Mouse (Mus musculus) CH12.LX (cell line): Measurements from ENCODE around the gene Hspb3. TPM values are rescaled to one million over a fixed set of nuclear protein-coding genes. Genes with fewer than 3 reads are reported as not detected.

Experiments
- DNase-seq: peaks from one replicate; pipeline ENCODE4 v3.0.0-alpha.2; 2013; ENCODE audit errors: extremely low read depth
- H3K27ac ChIP-seq: 2 replicates; pipeline ENCODE4 v1.5.1; 2012; ENCODE audit warnings: low read depth, mild to moderate bottlenecking, control low read depth, moderate library complexity; ENCODE audit not compliant: insufficient read depth
- H3K27me3 ChIP-seq: replicated peaks from 2 replicates; pipeline ENCODE3; 2012; ENCODE audit warnings: inconsistent platforms
- H3K36me3 ChIP-seq, 2 experiments: replicated peaks in 1 of 2; 2 replicates each; pipeline versions ENCODE3 to v1.6.1; 2012; ENCODE audit warnings: inconsistent platforms in 1 of 2, low read length in 1 of 2, mild to moderate bottlenecking in 1 of 2, mixed read lengths in 1 of 2, moderate library complexity in 1 of 2; ENCODE audit not compliant: control insufficient read depth in 1 of 2, insufficient read depth in 1 of 2
- H3K4me1 ChIP-seq, 2 experiments: 2 replicates each; pipeline ENCODE4 v1.6.1; 2012; ENCODE audit warnings: inconsistent platforms in 1 of 2, moderate library complexity in 1 of 2; ENCODE audit not compliant: insufficient read depth in 2 of 2, control insufficient read depth in 1 of 2
- H3K4me2 ChIP-seq: 2 replicates; pipeline ENCODE4 v1.6.1; 2012; ENCODE audit warnings: low read depth, mild to moderate bottlenecking, control low read depth; ENCODE audit not compliant: poor library complexity, insufficient read depth, severe bottlenecking
- H3K4me3 ChIP-seq, 3 experiments: fragments of 150-350 bp in 1 of 3; sonication (generic) in 1 of 3; replicated peaks in 1 of 3; 2 replicates each; pipeline versions ENCODE3 to v1.5.1; 2011 to 2012; ENCODE audit warnings: low read depth in 2 of 3, low read length in 2 of 3, mild to moderate bottlenecking in 2 of 3, moderate library complexity in 2 of 3, control low read depth in 1 of 3, improper control_type of control experiment in 1 of 3, inconsistent platforms in 1 of 3, mixed read lengths in 1 of 3; ENCODE audit not compliant: poor library complexity in 1 of 3
- H3K79me2 ChIP-seq: replicated peaks from 2 replicates; pipeline ENCODE4 v1.6.1; 2012; ENCODE audit warnings: mild to moderate bottlenecking, moderate library complexity; ENCODE audit not compliant: control insufficient read depth, poor library complexity, insufficient read depth, severe bottlenecking; ENCODE audit errors: extremely low read depth
- H3K9ac ChIP-seq: 2 replicates; pipeline ENCODE4 v1.6.1; 2012; ENCODE audit warnings: low read depth, mild to moderate bottlenecking, control low read depth, moderate library complexity; ENCODE audit not compliant: insufficient read depth
- H3K9me3 ChIP-seq: replicated peaks from 2 replicates; pipeline ENCODE3; 2012; ENCODE audit warnings: low read length, inconsistent platforms, mixed read lengths
- BHLHE40 ChIP-seq: IDR thresholded peaks from 2 replicates; pipeline ENCODE4 v1.6.1; 2011; ENCODE audit warnings: mild to moderate bottlenecking, low read depth, low read length, improper control_type of control experiment
- CTCF ChIP-seq, 2 experiments: IDR thresholded peaks in 1 of 2; conservative IDR thresholded peaks in 1 of 2; 2 replicates each; pipeline ENCODE4 v1.5.1; 2011 to 2012; ENCODE audit warnings: low read depth in 2 of 2, low read length in 2 of 2, improper control_type of control experiment in 1 of 2, inconsistent platforms in 1 of 2, mild to moderate bottlenecking in 1 of 2, moderate library complexity in 1 of 2
- E2F4 ChIP-seq: IDR thresholded peaks from 2 replicates; pipeline ENCODE4 v1.6.1; 2011; ENCODE audit warnings: low read depth, low read length, improper control_type of control experiment; ENCODE audit not compliant: insufficient replicate concordance
- ELF1 ChIP-seq: IDR thresholded peaks from 2 replicates; pipeline ENCODE4 v1.6.1; 2014; ENCODE audit warnings: low read depth, mild to moderate bottlenecking, inconsistent platforms, low read length, improper control_type of control experiment
- EP300 ChIP-seq: IDR thresholded peaks from 2 replicates; pipeline ENCODE4 v1.6.1; 2011; ENCODE audit warnings: low read length, improper control_type of control experiment
- ETS1 ChIP-seq: conservative IDR thresholded peaks from 2 replicates; pipeline ENCODE4 v1.6.1; 2012; ENCODE audit warnings: low read depth, mild to moderate bottlenecking, inconsistent platforms, low read length, improper control_type of control experiment, moderate library complexity
- GABPA ChIP-seq: IDR thresholded peaks from 2 replicates; pipeline ENCODE4 v1.6.1; 2012; ENCODE audit warnings: low read depth, low read length, improper control_type of control experiment, inconsistent platforms; ENCODE audit not compliant: insufficient replicate concordance
- HCFC1 ChIP-seq: IDR thresholded peaks from 2 replicates; pipeline ENCODE4 v1.6.1; 2012; ENCODE audit warnings: low read depth, mild to moderate bottlenecking, inconsistent platforms, low read length, improper control_type of control experiment
- IRF4 ChIP-seq: IDR thresholded peaks from 2 replicates; pipeline ENCODE4 v1.6.1; 2014; ENCODE audit warnings: low read depth, mild to moderate bottlenecking, inconsistent platforms, low read length, improper control_type of control experiment
- JUN ChIP-seq: IDR thresholded peaks from 2 replicates; pipeline ENCODE4 v1.6.1; 2011; ENCODE audit warnings: low read depth, mild to moderate bottlenecking, low read length, improper control_type of control experiment, moderate library complexity; ENCODE audit not compliant: insufficient read depth
- JUND ChIP-seq: conservative IDR thresholded peaks from 2 replicates; pipeline ENCODE4 v1.6.1; 2011; ENCODE audit warnings: low read depth, low read length, improper control_type of control experiment
- KAT2A ChIP-seq: IDR thresholded peaks from 2 replicates; pipeline ENCODE4 v1.6.1; 2012; ENCODE audit warnings: low read length, improper control_type of control experiment, inconsistent platforms; ENCODE audit not compliant: insufficient replicate concordance
- MAFK ChIP-seq: IDR thresholded peaks from 2 replicates; pipeline ENCODE4 v1.6.1; 2011; ENCODE audit warnings: low read length, improper control_type of control experiment; ENCODE audit not compliant: insufficient replicate concordance
- MAX ChIP-seq: IDR thresholded peaks from 2 replicates; pipeline ENCODE4 v1.6.1; 2011; ENCODE audit warnings: low read length, improper control_type of control experiment
- MAZ ChIP-seq: IDR thresholded peaks from 2 replicates; pipeline ENCODE4 v1.6.1; 2012; ENCODE audit warnings: low read depth, mild to moderate bottlenecking, inconsistent platforms, low read length, improper control_type of control experiment, moderate library complexity
- MEF2A ChIP-seq: IDR thresholded peaks from 2 replicates; pipeline ENCODE4 v1.6.1; 2014; ENCODE audit warnings: low read depth, mild to moderate bottlenecking, inconsistent platforms, low read length, improper control_type of control experiment, borderline replicate concordance
- MXI1 ChIP-seq: IDR thresholded peaks from 2 replicates; pipeline ENCODE4 v1.6.1; 2011; ENCODE audit warnings: mild to moderate bottlenecking, low read depth, low read length, improper control_type of control experiment
- MYC ChIP-seq: IDR thresholded peaks from 2 replicates; pipeline ENCODE4 v1.6.1; 2011; ENCODE audit warnings: low read depth, mild to moderate bottlenecking, improper control_type of control experiment, low read length
- NELFE ChIP-seq: IDR thresholded peaks from 2 replicates; pipeline ENCODE4 v1.6.1; 2011; ENCODE audit warnings: low read depth, low read length, improper control_type of control experiment
- NRF1 ChIP-seq: IDR thresholded peaks from 2 replicates; pipeline ENCODE4 v1.6.1; 2014; ENCODE audit warnings: low read depth, mild to moderate bottlenecking, inconsistent platforms, low read length, improper control_type of control experiment, moderate library complexity
- PAX5 ChIP-seq: IDR thresholded peaks from 2 replicates; pipeline ENCODE4 v1.6.1; 2012; ENCODE audit warnings: low read length, inconsistent platforms, mixed read lengths
- POLR2A ChIP-seq: IDR thresholded peaks from 2 replicates; pipeline ENCODE4 v1.6.1; 2011; ENCODE audit warnings: low read depth, mild to moderate bottlenecking, improper control_type of control experiment, low read length
- POLR2AphosphoS2 ChIP-seq: IDR thresholded peaks from 2 replicates; pipeline ENCODE4 v1.6.1; 2011; ENCODE audit warnings: low read depth, low read length, improper control_type of control experiment
- RAD21 ChIP-seq: IDR thresholded peaks from 2 replicates; pipeline ENCODE4 v1.6.1; 2011; ENCODE audit warnings: low read depth, mild to moderate bottlenecking, low read length, improper control_type of control experiment, moderate library complexity
- SIN3A ChIP-seq: IDR thresholded peaks from 2 replicates; pipeline ENCODE4 v1.6.1; 2012; ENCODE audit warnings: low read length, improper control_type of control experiment, inconsistent platforms
- SMC3 ChIP-seq: IDR thresholded peaks from 2 replicates; pipeline ENCODE4 v1.6.1; 2011; ENCODE audit warnings: low read depth, low read length, improper control_type of control experiment
- TCF12 ChIP-seq: IDR thresholded peaks from 2 replicates; pipeline ENCODE4 v1.6.1; 2014; ENCODE audit warnings: low read depth, mild to moderate bottlenecking, inconsistent platforms, low read length, improper control_type of control experiment
- UBTF ChIP-seq: IDR thresholded peaks from 2 replicates; pipeline ENCODE4 v1.6.1; 2012; ENCODE audit warnings: low read depth, mild to moderate bottlenecking, inconsistent platforms, low read length, improper control_type of control experiment, moderate library complexity
- USF1 ChIP-seq: IDR thresholded peaks from 2 replicates; pipeline ENCODE4 v1.6.1; 2014; ENCODE audit warnings: low read depth, mild to moderate bottlenecking, inconsistent platforms, low read length, improper control_type of control experiment
- USF2 ChIP-seq: conservative IDR thresholded peaks from 2 replicates; pipeline ENCODE4 v1.6.1; 2011; ENCODE audit warnings: low read depth, low read length, improper control_type of control experiment
- ZC3H11A ChIP-seq: IDR thresholded peaks from 2 replicates; pipeline ENCODE4 v1.6.1; 2012; ENCODE audit warnings: low read depth, mild to moderate bottlenecking, inconsistent platforms, low read length, improper control_type of control experiment
- ZMIZ1 ChIP-seq: IDR thresholded peaks from 2 replicates; pipeline ENCODE4 v1.6.1; 2012; ENCODE audit warnings: low read depth, mild to moderate bottlenecking, inconsistent platforms, low read length, improper control_type of control experiment
- ZNF384 ChIP-seq: IDR thresholded peaks from 2 replicates; pipeline ENCODE4 v1.6.1; 2012; ENCODE audit warnings: low read depth, low read length, improper control_type of control experiment, inconsistent platforms
- dilution Hi-C: fragments of 300-500 bp; cut with MboI; formaldehyde crosslinking; loops from 2 replicates; pipeline ENCODE4 v1.14.3; 2020; ENCODE audit warnings: low sequenced_read_pairs; ENCODE audit not compliant: extremely low pct_unique_long_range_greater_than_20kb, extremely low pct_ligation_motif_present
- in situ Hi-C: fragments of 300-500 bp; cut with MboI; formaldehyde crosslinking; loops from 3 replicates; pipeline ENCODE4 v1.14.3; 2019; ENCODE audit warnings: low sequenced_read_pairs, low pct_ligation_motif_present, low pct_unique_long_range_greater_than_20kb, mixed read lengths
- polyA plus RNA-seq: library from polyadenylated mRNA; unstranded; fragments of >175 nt; gene quantifications from 2 replicates; pipeline ENCODE4 v1.2.1, GENCODE M21; 2012; ENCODE audit warnings: low read depth; ENCODE audit not compliant: insufficient read length
- total RNA-seq, 2 experiments: library from RNA; depleted of rRNA; stranded (reverse); fragments of 300-350 nt in 1 of 2; fragments of >200 nt in 1 of 2; gene quantifications; 2 replicates each; pipeline ENCODE4 v1.2.3; 2012 to 2014

The Hspb3 gene
- total and polyA plus RNA-seq, 3 experiments, result not detected

GRCm38 (mm10) chr13:113617891-113618823 lies 45.3 kb downstream of the Hspb3 start, which contains the start of gene Snx18:
TSS of gene Snx18 (minus strand) at chr13:113618564.
- Histone ChIP-seq H3K9ac (peak within 1 kb of the TSS; percentile 66; the same call in 1 of the 2 replicates), H3K4me3 (peak within 1 kb of the TSS; percentile 55 to 72 (median 57)), H3K27ac (no peak within 1 kb of the TSS), H3K4me2 (peak within 1 kb of the TSS; percentile 40), H3K27me3 (no peaks in the 10 kb centered on the region), H3K4me1 (peaks cover 11 to 36% of the 10 kb centered on the region in 2 experiments), H3K36me3 (peaks cover 0 to 13% of the 10 kb centered on the region in 2 experiments), H3K9me3 (peaks cover 10% of the 10 kb centered on the region), H3K79me2 (peaks cover 19% of the 10 kb centered on the region; the same call in 1 of the 2 replicates)
- peak; percentile 86 for TF ChIP-seq USF1
- TF ChIP-seq BHLHE40, result peak; percentile 94
- peak; percentile 93 for TF ChIP-seq ZC3H11A
- TF ChIP-seq MAFK, result no peak
- TF ChIP-seq PAX5, result no peak
- TF ChIP-seq USF2, result peak; percentile 45
- peak; percentile 89 for TF ChIP-seq MEF2A
- peak; percentile 97 for TF ChIP-seq SIN3A
- peak; percentile 64; the same call in 1 of the 2 replicates for TF ChIP-seq KAT2A
- TF ChIP-seq MYC, result peak; percentile 97
- no peak for TF ChIP-seq EP300
- TF ChIP-seq NRF1, result peak; percentile 52
- no peak for TF ChIP-seq ETS1
- TF ChIP-seq UBTF, result peak; percentile 44
- no peak for TF ChIP-seq ZNF384
- TF ChIP-seq GABPA, result no peak; the same call in 1 of the 2 replicates
- peak; percentile 85 for TF ChIP-seq NELFE
- peak in 1 of 2 experiments; percentile 98; a peak in 2 of 4 replicates for TF ChIP-seq CTCF (conservative IDR thresholded peaks at IDR 0.05 in 1 of 2, IDR thresholded peaks at IDR 0.05 in 1 of 2; ENCODE audit: low read depth in 2 of 2, low read length in 2 of 2)
- TF ChIP-seq SMC3, result peak; percentile 99
- TF ChIP-seq POLR2AphosphoS2, result no peak
- peak; percentile 81 for TF ChIP-seq MAZ
- TF ChIP-seq POLR2A, result peak; percentile 82
- peak; percentile 92 for TF ChIP-seq TCF12
- TF ChIP-seq HCFC1, result peak; percentile 88
- peak; percentile 97 for TF ChIP-seq MAX
- TF ChIP-seq ZMIZ1, result peak; percentile 88
- TF ChIP-seq JUND, result no peak
- peak; percentile 96 for TF ChIP-seq MXI1
- no peak for TF ChIP-seq JUN
- TF ChIP-seq E2F4, result no peak
- TF ChIP-seq IRF4, result peak; percentile 79
- peak; percentile 70 for TF ChIP-seq ELF1
- TF ChIP-seq RAD21, result peak; percentile 99
- DNase-seq, result peak; percentile 87
- in situ Hi-C loops, result loop anchor here (10.0 kb wide), 1 partner anchor 273 kb away; no protein-coding TSS in a partner anchor
- dilution Hi-C loops, result no loop called here
